Mouse (Mus musculus) frontal cortex, postnatal 36 days (tissue): Measurements from ENCODE around the gene Gm42715.
A peak's percentile ranks its signal among the peaks of the same experiment; 100 is the strongest.
"Not testable (repeated sequence)": the region's sequence is repeated elsewhere in the genome, so short reads cannot be mapped to it uniquely, and the experiment has no call there.

ENCODE experiments used
- DNase-seq, 2 experiments: peaks; one replicate each; pipeline ENCODE4 v3.0.0; 2022; ENCODE audit warnings: low spot score in 2 of 2

Gm42715 gene

DNA sequence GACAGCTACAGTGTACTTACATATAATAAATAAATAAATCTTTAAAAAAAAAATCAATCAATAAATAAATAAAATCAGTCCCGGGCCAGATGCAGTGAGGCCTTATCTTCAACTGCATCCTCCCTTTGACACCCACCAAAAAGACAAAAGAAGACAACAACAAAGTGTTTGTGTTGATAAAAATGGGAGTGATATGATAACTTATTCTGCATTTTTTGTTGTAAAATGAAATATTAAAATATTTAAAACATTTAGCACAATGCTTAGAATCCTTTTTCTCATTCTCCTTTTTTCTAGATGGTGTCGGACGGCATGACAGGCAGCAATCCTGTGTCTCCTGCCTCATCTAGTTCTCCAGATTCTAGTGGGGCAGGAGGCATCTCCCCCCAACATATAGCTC, at the start of gene Gm42715:
Gene Gm42715 (plus strand): TSS at position 301 of the 400 bp plus-strand sequence.
- no peak for DNase-seq

DNA sequence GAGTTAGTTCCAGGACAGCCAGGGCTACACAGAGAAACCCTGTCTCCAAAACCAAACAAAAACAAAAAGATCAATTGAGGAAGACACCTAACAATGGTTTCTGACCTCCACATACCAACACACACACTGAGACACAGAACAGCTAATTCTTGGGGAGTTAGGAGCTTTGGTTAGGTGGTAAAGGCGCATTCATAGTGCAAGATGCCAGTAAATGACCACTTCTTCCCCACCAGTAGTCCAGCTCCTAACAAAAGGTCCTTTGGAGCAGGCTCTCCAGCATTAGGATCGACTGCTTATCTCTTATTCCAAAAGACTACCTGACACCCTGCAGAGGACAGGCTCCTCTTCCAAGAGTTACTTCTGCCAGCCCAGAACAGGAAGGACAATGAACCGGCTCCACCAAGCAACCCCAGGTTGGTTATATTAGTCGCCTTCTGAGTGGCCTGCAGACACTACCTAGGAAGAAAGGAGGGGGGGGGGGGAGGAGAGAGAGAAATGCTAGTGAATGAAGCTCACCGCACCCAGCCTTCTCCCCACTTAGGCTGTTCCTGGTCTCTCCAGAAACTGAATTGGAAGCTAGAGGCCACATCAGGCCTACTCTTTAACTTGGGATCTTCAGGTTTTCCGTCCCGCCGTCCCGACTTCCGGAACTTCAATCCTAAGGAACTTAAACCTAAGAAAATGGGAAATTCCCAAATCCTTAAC, 49.2 kb upstream of the Gm42715 start:
- no peak for DNase-seq

DNA sequence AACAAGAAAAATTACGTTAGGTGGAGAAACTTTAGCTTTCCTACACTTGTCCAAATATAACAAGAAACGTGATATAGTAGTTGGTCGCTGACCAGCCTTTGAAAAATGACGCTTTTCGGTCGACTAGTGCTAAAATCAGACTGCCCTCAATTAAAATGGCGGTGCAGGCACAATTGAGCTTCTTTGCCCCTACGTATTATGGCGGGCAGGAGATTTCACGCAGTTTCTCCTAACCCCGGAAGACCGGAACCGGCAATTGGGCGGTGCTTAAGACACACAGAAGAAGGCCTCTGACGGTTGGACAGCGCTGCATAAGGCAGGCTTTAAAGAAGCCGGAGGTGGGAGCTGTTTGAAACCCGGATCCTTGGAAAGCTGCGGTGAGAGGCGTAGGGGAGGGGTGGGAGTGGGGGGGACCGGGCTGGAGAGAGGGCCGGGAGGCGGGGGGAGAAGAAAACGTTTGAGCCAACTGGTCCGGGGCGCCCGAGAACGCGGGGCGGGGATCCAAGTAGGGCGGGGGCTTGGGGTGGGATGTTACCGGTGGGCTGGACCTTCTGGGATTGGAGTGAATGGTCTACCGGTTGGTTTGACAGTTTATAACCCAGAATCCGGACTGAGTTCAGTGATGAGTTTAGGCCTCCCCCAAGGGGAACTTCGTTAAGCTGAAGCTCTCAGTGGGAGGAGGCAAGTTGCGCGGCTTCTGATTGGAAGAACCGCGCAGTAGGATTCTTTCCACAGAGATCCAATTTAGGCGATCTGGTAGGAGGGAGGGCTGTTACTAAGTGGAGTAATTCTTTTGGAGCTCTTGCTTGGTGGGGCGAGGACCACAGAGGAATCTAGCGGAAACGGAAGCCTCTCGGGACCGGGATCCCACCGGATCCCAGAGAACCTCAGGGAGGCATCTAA, 48.4 kb upstream of the Gm42715 start:
- peak; percentile 91 to 97 for DNase-seq

DNA sequence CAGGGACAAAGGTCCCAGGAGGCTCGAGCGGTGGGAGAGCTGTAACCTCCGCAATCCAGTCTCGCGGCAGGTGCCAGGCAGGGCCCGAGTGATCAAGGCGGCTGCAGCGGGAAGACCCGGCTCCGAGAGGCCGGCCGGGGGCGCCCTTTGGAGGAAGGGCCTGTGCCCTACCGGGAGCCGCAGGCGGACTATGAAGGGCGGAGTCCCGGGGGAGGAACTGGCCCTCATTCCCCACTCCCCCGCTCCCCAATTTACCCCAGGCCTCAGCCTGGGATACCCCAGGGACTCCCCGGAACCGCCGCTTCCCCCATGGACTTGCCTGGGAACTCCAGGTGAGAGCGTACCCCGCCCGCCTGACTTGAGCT, 47.8 kb upstream of the Gm42715 start:
- DNase-seq, result no peak

DNA sequence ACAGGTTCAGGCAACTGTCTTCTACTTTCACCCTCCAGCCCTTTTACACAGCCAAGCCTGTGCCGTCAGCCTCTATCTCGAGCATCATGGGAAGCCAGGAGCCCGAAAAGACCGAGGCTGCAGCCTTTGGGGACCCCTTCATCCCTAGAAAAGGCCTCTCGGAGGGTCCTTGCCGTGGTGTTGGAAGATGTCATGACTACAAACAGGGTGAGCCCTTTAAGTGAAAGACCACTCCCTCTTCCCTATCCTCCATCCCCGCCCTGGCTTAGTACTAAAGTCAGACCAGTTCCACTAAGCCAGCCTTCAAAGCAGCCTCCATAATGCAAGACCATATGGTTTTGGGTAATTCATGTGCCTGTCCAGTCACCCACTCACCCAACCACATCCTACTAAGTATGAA, 47.3 kb upstream of the Gm42715 start:
- DNase-seq, result peak; percentile 16 to 18

DNA sequence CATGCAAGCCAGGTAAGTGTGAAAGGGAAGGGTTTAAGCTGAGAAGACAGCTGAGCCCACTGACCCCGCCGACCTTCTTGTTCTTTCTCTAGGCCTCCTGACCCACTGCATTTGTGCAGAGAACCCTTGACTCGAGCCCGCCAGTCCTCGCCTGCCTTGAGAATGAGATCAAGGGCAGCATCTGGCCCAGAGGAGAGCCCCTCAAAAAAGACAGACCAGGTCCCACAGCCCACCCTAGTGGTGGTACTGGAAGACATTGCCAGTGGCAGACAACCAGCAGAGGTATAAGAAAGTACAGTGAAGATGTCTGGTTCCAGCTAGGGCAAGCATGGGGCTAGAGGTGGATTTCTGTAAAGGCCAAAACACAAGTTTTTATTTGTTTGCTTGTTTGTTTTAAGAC, 45.7 kb upstream of the Gm42715 start:
- no peak for DNase-seq

DNA sequence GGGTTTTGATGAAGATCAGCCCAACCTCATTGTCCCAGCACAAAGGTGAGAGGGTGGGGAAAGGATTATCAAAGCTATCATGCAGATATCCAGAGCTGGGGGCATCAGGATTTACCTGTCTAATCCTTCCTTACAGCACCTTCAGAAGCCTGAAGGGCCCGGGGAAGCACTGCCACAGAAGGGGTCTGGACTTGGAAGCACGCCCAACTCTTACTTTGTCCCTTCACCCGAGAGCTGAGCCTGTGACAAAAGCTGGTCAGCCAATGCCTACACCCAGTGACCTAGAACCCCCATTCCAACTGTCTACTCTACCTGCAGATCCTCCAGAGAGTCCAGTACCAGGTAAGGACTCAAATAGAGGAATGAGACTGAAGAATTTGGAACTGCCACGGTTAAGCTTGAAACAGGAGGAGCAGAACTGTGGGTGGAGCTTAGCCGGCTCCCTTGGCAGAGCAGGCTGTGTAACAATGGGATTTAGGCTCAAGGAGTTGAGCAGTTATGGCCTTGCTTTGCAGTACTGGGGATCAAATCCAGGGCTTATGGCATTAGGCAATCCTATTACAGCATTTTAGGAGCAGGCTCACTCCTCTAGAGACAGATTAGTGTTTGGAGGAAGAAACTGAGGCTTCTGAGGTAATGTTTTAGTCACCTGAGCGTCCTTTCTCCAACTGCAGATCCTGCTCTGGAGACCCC, 44.9 kb upstream of the Gm42715 start:
- DNase-seq, result no peak

DNA sequence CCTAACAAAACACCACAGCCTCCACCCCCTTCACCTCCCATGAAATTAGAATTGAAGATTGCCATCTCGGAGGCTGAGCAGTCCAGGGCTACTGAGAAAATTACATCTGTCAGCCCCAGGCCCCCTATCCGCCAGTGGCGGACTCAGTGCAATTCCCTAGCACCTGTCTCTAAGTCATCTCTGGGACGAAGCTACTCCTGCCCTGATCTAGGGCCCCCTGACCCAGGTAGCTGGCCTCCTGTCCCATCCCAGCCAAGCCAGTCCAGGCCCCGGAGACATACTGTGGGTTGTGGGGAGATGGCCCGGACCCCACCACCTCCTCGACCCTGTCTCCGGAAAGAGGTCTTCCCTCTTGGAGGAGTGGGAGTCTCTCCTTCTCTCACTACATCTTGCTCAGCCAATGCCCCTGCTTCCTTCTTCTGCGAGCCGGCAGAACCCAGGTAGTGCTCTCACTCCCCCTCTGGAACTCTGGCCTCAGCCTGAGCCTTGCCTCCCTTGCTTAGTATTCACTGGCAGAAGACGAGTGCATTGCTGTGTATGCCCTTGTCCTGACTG, 44.1 kb upstream of the Gm42715 start:
- DNase-seq, result no peak

DNA sequence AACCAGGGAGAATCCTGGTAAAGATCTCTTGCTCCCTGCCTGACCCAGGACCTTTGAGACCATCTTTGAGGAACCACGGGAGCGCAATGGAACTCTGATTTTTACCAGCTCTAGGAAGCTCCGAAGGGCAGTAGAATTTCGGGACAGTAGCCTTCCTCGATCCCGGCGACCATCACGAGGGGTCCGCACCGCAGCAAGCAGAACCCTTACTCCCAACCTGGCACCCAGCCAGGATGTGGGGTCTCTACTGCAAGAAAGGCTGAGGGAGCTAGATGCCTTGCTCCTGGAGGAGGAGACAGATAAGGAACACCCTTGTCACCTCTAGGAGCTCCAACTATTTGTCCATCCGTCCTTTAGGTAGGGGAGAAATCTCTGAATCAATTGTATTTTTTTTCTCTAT, 43.0 kb upstream of the Gm42715 start:
- DNase-seq, result no peak

DNA sequence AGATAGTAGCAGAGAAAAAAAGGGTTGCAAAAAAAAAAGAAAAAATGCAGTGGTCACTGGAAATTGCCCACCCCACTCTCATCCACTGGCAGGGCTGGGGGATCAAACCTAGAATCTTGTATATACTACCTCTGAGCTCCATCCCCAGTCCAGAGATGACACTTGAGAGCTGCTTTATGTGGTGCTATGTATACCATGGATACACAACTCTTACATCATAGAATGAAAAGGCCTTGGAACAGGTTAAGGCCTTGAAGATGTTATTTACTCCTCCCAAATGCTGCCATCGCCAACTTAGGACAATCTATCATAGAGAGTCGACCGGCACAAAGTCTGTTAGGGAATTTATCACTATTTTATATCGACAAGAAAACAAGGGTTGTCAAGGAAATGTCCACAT, 42.5 kb upstream of the Gm42715 start:
- DNase-seq, result no peak

DNA sequence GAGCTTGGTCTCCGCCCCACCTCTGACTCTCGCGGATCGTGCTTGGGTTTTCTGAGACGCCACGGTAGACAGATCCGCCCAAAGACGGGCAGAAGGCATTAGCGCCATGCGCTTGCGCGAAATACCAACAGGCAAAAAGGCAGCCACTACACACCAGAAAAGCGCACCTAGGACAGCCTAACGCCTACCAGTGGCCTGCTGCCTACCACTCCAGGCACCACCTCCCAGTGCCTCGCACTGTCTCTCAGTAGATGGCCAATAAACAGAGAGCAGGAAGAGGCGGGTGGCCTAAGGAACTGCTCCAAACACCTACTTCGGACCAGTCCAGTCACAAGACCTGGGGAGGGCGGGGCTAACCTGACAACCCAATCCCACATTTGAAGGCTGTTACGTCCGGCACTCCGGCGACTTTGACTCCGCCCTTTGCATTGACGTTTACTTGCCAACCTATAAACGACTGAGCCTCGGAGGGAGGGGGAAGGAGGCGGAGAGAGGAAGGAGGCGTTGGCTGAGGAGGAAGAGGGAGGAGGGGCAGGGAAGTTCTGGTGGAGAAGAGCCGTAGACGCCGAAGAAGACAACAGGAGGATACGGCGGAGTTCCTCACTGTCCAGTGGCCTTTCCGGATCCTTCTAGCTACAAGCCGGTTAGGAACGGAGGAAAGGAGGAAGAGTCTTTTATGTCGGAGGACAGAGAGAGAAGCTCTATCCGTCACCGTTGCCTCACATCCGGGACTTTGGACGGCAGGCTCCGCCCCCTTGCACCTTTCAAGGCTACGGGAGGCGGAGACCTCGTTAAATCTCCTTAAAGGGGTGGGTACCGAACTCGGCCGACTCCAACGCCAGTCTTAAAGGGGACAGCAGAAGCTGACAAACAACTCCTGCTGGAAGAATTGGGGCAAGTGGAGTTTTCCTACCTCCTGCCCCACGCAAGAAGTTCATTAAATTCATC, 41.4 kb upstream of the Gm42715 start:
- DNase-seq, result peak; percentile 99

DNA sequence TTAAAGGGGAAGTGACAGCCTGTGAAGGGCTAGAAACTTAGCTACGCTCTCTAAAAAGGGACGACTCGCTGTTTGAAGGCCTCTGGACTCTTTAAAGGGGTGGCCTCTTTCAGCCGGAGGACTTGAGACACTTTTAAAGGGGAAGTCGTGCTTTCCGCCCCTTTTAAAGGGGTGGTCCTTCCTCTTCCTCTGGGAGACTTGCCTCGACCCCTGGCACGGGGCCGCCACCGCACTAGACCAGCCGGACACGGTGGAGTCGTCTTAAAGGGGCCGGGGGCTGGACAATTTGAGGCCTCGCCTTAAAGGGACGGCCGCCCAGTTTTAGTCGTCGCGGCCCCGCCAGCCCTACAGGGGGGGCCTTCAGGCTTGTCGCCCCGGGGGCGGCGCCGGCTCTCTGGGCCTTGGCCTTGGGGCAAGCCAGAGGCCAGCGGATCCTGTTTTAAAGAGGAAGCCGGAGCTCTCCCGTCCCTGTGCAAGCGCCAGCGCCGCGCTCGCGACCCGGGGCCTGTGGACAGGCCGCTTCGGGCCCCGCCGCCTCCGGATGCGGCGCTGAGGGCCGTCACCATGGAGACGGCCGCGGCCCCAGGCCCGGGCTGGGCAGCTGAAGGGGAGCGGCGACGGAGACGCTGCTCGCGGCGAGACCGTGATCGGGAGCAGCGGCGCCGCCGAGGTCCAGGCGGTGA, 40.6 kb upstream of the Gm42715 start, which contains the start of gene Fbrs:
Gene Fbrs (plus strand): TSS at position 565 of the 683 bp plus-strand sequence.
- DNase-seq, result peak; percentile 93

DNA sequence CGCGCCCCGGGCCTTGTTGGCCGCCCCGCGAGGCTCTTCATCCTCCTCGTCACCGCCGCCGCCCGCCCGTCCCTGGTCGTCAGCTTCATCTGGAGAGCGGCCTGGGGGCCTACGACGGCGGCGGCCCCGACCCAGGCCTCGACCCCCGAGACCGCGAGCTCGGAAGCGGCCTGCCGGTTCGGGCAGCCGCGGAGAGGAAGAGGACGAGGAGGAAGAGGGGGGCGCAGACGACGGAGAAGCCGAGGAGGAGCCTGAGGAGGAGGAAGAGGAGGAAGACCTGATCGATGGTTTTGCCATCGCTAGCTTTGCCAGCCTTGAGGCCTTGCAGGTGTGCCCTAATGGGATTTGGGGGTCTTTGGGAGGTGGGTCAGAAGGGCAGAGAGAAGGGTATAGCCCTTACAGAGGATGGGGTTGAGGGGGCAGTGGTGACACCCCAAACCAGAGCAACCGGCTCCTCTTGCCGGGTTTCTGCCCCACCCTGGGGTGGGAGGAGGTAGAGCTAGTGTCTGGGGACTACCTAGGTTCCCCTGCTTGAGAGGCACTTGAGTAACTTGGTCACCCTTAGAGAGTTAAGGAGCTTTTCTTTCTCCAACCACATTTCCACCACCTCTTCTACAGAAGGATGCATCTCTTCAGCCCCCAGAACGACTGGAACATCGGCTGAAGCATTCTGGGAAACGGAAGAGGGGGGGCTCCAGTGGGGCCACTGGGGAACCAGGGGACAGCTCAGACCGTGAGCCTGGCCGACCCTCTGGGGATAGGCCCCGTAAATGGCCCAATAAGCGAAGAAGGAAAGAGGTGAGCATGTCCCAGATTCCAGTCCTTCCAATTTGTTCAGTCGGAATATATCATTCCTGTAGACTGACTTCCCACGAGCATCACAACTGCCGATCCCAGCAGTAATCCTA, 39.8 kb upstream of the Gm42715 start:
- DNase-seq, result peak in 1 of 2 experiments; percentile 17

DNA sequence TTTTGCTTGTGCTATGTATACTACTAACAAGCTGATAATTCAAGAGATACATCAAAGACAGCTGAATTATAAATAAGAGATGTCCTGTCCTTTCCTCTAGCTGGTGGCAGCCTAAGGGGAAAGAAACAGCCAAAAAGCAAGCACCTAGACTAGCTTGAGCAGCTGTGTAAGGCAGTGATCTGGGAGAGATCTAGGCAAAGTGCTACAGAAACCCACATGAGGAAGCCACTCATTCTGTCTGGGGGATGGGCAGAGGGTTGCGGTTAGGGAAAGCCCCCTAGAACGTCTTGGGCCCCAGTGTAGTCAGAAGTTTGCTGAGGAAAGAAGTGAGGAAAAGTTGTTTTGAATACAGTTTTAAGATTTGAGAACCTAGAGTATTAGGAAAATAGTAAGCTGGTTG, 39.1 kb upstream of the Gm42715 start:
- no peak for DNase-seq

DNA sequence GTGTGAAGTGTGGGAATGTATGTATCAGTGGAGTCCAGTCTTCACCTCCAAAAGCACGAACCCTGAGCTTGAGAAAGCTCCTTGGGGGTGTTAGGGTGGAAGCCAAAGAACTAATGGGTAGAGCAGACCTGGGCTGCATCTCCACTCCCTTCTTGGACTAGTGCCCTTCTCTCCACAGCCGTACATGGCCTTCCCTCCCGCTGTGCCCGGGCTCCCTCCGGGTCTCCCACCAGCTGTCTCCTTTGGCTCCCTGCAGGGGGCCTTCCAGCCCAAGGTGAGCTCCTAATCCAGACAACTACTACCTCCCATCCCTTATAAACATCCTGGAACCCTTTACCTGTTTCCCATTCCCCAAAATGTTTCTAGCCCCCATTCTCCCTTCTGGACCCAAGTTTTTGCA, 34.0 kb upstream of the Gm42715 start:
- no peak for DNase-seq

DNA sequence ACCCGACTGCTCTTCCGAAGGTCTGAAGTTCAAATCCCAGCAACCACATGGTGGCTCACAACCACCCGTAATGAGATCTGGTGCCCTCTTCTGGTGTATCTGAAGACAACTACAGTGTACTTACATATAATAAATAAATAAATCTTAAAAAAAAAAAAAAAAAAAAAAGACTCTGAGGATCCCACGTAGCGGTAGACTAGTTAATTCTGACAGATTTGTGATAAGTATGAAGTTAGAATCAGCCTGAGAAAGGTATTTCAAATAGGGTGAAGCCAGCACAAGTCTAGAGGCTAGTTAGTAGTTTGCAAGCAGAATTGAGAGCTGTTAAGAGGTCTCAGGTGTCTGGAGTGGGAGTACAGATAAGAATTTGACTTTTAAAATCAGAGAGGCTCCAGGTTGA, 31.0 kb upstream of the Gm42715 start:
- not testable (repeated sequence) for DNase-seq

DNA sequence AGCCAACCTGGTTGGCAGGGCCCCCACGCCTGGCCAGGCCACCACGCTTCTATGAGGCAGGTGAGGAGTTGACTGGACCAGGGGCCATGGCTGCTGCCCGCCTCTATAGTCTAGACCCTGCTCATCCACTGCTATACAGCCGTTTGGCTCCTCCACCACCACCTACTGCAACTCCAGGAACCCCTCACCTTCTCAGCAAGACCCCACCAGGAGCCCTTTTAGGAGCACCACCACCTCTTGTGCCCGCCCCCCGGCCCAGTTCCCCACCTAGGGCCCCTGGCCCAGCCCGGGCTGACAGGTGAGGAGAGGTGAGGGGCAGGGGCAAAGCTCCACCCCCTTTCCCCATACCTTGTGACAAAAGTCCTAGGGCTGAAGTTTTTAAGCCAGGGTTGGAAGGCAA, 29.4 kb upstream of the Gm42715 start:
- DNase-seq, result no peak

DNA sequence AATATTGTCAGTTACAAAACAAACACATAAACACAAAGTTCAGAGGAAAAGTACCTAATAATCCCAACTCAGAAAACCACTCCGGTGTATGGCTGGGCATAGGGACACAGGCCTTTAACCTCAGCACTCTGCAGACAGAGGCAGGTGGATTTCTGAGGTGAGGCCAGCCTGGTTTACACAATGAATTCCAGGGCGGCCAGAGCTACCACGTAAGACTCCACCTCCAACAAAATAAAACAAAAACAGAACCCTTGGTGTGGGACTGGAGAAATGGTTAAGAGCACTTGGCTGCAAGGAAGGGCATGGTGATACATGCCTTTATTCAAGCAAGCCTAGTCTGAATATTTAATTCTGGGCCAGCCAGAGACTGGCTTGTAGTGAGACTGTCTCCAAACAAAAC, 27.5 kb upstream of the Gm42715 start:
- DNase-seq, result no peak

DNA sequence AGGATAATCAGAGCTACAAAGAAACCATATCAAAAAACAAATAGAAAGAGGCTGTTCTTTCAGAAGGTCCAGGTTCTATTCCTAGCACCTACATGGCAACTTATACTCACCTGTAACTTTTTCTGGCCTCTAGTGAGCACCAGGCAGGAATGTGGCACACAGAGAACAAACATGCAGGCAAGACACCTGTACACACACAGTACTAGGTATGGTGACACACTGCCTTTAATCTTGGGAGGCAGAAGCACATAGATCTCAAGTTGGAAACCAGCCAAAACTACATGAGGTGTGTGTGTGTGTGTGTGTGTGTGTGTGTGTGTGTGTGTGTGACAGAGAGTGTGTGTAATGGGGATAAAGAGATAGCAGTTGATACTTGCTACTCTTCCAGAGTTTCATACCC, 24.7 kb upstream of the Gm42715 start:
- DNase-seq, result no peak
